Mouse (Mus musculus) granulocyte monocyte progenitor cell, adult 5-6 weeks (primary cell): Measurements from ENCODE around the gene Cuedc2. TPM values are rescaled to one million over a fixed set of nuclear protein-coding genes. Genes with fewer than 3 reads are reported as not detected.

Experiments used
- ATAC-seq: replicated peaks from 2 replicates; pipeline ENCODE4 v1.8.0; 2016; ENCODE audit warnings: mild to moderate bottlenecking, moderate TSS enrichment, inconsistent platforms; ENCODE audit not compliant: poor library complexity, severe bottlenecking
- total RNA-seq, 2 experiments: library from RNA; stranded (forward) in 1 of 2; stranded (reverse) in 1 of 2; fragments of 200-712, 200-1000 nt in 1 of 2; fragments of >200 nt in 1 of 2; fragmentation: Nextera tagmentation in 1 of 2; gene quantifications; 2 replicates each; pipeline ENCODE4 v1.2.3; 2014 to 2017

Cuedc2 gene
- total RNA-seq, 2 experiments from 2014 or later, result 108 to 158 TPM

DNA sequence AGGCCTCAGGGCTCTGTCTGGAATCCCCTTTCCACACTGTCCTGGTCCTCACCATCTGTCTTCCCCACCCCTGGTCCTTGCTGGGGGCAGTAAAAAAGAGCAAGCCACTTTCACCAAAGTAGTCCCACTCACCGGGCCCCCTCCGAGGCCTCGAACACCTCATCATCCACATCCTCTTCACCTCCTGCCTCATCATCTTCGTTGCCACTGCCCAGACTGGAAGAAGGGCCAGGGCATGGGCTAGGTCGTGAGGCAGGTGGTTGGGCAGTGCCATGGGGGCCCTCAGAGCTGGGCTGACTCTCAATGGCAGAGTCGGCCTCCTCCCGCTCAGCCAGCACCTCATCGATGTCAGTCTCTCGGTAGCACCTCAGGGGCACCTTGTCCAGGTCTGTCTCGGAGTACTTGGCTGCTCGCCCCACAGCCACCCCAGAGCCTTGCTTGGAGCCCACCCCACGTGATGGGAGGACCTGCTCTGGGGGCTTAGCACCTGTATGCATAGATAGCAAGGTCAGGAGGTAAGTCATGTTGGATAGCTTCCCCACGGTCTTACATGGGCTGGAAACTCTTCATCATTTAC, 15.4 kb downstream of the Cuedc2 start:
- ATAC-seq, result no peak

DNA sequence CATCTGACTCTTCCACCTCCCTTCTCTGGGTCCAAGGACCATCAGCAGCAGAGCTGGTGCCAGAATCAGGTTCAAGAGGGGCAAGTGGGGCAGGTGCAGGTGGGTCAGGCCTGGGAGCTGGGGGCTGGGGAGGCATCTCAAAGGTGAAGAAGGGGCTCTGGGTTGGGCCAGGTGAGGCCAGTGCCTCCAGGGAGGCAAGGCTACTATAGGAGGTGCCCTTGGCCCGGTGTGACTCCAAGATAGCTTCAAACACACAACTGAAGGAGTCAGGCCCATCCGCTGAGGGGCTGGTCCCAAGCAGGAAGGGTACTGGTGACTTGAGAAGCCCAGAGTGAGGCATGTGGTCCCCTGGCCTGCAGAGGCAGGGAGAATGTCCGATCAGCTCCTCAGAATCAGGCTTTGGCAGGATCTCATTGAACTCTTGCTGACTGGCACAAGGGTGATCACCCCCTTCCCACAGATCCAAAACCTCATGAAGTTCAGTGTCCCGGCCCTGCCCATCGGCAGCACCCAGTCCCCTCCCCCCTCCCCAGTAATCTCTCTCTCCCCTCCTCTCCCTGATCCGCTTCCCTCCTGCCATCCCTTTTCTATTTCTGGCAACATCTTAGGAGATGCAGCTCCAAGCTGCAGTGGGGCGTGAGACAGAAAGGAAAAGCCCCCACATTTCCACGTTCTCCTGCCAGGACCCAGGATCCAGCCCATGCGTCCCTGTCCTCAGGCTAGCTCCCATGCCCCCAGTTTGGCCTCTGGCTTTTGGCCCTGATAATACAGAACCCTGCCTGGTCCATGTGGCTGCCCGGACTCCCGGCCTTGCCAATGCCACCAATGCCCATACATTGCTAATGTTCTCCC, 16.1 kb downstream of the Cuedc2 start:
- no peak for ATAC-seq

DNA sequence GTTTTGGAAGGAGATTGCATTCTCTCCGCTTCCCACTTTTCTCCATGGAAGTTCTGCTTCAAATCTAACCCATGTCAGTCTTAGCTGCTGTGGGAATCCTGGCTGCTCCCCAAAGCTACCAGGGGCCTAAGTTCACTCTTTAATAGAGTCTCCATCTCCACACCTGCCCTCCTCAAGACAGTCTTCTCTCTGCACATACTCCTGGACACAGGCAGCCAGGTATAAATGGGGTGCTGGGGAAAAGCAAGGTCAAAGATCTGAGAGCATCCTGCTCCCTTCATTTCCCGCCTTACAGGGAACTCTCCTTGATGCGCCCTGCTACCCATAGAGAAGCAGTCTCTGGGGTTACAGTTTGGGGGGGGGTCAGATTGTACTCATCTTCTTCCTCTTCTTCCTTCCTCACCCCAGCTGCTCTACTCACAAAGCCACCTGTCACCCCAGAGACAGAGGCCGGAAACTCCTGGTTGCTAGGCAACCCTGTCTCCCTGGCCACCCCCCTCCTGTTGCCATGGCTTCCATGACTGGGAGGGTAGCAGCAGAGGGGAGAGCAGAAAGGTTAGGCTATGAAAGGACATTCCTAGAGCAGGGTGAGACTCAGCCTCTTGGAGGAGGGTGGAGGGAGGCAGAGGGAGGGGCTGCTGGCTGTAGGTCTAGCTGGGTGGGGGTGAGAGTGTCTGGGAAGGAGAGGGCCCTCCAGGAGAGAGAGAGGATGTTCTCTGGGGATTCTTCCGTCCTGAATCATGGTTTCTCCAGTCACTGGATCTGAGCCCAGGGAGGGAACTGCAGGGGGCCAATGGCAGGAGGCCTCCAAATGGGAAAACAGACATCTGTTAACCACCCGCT, 17.2 kb downstream of the Cuedc2 start:
- ATAC-seq, result no peak

DNA sequence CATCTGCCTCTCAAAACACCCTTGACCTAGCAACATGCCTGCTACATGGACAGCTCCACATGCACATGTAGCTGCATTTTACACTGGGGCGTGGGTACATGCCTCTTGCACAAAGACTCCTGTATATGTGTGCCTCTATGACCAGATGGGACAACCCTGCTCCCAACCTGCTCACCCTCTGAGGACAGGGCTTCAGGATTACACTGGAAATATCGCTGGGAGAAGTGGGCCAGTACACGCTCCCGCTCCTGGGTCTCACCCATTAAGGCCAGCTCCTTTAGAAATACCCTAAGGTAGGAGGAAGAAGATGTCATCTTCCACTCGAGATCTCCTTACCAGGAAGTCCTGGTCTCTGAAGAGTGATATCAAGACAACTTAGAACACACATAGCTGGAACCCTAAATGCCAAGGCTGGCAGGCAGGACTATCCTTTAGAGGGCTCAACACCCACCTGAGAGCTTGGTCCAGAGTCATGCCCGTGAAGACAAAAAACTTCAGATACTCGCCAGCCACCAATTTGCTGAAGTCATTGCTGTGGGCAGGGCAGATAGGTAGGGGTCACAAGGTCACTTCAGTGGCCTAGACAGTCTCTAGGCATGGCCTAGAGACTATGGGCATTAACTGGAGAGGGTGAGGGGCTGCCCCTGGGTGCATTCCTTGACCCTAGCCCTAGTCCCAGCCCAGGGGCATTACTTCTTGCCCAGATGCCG, 18.3 kb downstream of the Cuedc2 start:
- ATAC-seq, result no peak

DNA sequence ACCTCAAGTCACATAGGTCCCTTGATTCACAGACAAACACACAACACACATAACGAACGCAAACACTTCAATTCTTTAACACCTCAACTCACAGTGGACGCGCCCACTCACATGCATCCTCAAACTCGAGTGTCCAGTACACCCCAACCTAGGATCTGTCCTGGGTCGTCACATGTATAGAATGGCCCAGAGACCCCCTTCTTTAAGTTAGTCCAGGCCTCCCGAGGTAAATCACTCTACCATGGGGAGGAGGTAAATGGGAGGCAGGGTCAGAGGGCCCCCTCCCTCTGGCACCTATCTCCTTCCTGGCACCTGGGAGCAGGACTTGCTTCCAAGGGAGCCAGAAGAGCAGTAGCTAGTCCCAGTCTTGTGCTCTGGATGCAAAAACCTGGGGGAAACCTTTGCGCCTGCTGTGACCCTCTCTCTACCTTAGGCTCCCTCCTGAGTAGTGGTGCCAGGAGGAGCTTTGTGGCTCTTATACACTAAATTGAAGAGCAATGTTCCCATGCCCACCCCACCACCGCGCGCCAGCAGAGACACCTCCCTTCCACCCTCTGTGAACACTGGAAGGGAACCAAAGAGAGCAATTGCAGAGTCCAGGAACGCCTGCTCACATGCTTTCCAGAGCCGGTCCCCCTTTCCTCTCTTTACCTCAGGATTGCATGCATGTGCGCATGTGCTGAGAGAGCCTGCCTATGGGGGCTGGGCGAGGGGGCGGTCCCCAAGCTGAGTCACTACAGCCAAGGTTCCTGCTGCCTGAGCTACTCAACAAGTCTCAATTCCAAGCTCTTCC, 19.7 kb downstream of the Cuedc2 start:
- ATAC-seq, result 0 out of 2 replicates have a peak, but pooled peaks have one; percentile 32

DNA sequence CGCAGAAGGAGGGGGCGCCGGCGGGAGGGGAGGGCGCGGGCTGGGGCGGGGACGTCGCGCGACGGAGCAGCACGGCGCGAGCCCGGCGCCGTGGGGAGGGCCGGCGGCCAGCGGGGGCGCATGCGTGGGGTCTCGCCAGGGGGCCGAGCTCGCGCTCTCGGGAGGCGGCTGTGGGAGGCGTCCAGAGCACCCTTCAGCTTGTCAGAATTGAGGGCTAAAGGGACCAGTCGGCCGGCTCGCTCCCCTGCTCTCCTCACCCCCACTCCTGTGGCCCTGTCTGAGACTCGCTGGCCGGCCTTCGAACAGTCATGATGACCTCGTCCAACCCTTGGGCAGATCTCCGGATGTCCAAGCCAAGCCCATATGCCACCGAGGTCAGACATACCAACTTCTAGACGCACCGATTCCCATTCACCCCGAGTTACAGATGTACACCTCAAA, 20.5 kb downstream of the Cuedc2 start:
- no peak for ATAC-seq

DNA sequence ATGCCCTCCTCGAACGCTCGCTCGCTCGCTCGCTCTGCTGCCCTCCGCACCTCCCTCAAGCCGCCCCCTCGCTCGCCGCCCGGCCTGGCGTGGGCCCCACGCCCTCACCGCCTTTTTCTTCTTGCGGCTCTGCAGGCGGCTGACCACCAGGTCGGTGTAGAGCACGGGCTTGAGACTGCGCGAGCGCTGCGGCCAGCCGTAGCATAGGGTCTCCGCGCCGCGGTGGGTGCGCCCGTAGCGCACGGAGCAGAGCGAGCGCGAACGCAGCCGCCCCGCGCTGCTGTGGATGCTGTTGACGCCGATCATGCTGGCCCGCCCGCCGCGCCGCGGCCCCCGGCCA, 21.0 kb downstream of the Cuedc2 start:
- no peak for ATAC-seq

DNA sequence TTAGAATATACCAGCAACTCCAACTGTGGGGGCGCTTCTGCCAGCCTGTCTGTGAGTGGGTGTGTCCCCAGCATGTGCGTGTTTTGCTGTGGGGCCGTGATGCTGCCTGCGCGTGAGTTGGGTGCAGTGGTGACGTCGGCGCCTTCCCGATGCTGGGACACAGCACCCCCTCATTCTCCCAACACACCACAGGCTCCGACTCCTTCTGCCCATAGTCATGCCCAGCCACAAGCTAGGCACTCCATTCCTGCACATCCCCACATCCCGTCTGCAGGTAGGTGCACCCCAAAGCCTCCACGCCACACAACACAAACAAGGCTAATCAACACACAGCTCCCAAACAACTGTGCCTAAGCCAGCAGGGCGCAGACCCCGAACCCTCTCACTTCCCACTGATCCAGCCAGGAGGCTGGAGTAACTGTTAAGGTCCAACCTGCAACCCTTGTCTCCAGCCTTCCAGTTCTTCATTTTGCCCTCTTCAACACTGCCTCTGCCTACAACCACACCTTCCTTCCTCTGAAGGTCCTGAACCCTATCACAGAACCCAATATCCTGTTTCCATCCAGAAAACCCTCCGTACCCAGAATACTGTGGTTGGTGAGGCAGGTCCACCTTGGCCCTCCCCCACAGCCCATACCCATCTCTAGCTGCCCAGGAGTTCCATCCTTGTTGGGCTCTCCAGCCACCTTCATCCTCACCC, 21.5 kb downstream of the Cuedc2 start:
- no peak for ATAC-seq

DNA sequence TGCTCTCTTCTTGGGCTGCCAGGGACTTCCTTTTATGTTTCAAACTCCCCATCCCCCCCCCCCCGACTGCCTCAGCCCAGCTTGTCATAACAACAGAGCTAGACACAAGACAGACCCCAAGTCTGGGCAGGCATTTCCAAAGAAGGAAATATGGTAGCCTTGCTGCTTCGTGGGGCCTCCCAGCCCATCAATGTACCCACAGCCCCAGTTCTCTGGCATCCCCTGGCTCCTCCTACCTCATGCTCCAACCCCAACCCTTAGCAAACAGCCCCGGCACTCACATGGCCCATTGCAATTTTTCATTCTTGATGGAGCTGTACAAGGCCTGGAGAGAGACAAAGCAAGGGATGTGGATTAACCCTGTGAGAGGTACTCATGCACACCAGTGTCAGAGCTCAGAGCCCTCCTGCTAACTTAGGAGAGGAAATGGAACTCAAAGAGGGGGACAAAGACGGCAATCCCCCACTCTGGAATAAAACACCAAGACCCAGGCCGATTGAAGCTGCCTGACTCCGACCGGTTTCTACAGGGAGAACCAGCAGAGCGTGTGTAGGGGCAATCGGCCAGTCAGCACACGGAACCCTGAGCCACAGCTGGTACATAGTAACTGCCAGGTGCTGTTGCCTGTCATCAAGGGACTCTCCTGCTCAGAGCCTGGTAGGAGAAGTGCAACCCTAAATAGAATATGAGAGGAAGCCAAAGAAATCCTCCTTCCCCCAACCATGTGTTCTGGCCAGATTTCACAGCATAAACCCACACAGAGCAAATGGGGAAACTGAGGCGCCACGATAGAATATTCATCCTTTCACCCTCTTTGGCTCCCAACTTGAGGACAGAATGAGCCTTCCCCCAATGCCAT, 22.5 kb downstream of the Cuedc2 start:
- ATAC-seq, result no peak

DNA sequence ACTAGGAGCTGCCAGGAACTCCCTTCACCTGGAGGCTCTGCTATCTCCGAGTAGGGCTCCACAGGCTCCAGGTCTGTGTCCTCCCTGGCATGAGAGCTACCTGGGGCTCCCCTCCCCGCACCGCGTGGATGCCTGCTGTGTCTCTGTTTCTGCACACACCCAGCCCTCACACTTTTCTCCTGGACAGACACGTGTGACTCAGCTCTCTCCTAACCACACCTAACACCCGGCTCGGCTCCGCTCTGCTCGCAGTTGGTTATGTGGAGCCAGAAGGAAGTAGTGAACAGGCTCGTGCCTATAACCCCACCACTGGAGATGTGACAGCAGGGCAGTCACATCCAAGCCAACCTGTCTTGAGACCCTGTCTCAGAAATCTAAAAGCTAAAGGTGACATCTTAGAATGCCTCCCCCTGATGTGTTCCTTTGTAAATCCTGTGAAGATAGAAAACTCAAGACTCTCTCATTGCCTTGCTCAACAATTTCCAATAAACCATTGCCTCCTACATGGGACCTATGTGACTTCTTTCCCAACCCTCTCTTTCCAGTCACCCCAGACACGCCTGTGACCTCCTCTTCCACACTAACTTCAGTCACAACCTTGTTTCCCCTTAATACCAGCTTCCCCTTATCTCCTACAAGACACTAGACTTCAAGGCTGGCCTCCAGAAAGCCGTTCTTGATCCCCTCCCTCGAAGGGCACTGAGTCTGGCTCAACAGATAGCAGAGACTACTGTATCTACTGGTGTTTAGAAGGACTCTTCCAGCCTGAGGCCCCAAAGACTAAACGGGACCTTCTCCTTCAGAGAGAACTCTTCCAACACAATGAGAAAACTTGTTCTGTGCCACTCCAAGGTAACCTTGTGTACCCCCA, 23.4 kb downstream of the Cuedc2 start:
- ATAC-seq, result peak; percentile 21; the same call in 1 of the 2 replicates

DNA sequence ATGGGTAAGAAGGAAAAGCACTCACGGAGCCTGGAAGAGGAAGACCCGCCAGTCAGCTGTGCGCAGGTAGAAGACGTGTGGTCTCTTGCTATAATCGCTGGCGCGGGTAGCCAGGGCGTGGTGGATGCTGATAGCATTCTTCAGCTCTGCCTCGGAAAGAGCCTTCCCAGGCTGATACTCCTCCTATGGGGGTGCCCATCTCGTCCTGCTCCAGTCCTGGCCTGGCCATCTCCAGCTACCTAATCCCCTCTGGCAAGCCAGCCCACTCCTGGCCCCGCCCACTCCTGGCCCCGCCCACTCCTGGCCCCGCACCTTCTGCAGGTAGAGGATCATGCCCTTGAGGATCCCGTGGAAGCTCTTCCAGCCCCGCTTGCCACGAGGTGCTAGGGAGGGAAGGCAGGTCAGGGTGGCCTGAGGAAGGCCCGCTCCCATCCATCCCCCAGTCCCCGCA, 24.3 kb downstream of the Cuedc2 start:
- no peak for ATAC-seq

DNA sequence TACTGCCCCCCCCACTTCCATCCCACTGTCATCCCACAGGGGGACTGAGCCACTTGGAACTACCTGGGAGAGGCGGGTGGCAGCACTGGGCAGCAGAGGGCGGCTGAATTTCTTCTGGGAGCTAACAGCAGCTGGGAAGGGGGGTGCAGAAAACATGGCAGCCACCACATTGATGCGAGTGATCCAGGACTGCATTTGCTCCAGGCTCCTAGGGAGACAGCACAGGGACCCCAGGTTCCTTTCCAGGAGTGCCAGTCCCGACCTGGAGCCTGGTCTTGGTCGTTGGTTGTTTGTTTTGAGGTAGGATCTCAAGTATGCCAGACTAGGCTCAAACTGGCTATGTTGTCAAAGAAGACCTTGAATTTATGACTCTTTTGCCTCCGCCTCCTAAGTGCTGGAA, 24.9 kb downstream of the Cuedc2 start:
- ATAC-seq, result no peak

DNA sequence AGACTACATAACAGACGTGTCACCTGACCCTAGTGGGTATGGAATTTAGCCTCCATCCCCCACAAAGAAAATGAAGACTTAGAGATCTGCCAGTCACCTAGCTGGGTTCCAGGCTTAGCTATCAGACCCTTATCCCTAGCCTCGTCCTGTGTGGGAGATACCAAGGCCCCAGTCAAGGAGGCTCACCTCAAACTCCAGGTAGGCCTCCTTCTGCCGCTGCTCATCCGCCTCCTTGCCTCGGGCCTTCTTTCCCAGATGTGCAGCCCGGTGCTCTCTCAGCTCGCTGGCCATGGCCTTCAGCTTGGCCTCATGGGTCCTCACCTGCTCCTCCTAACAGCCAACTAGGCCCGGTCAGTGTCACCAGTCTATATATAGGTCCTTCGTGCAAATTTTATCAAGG, 25.4 kb downstream of the Cuedc2 start:
- ATAC-seq, result no peak

DNA sequence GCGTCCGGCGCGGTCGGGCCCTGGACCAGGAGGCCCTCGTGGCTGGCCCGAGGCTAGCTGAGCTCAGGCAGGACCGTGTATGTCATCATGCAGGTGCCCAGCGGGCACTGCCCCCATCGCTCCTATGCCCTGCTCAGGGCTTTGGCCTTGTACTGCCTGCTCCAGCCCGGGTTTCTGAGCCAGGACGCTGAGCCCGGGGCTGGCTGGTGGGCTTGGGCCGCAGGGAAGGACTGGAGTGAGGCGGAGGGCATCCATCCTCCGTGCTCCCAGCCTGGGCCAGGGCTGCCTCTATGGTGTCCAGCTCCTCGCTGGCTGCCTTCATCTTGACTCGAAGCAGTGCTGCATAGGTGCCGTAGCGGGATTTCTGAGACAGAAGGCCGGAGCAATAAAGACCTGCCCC, 25.9 kb downstream of the Cuedc2 start:
- no peak for ATAC-seq

DNA sequence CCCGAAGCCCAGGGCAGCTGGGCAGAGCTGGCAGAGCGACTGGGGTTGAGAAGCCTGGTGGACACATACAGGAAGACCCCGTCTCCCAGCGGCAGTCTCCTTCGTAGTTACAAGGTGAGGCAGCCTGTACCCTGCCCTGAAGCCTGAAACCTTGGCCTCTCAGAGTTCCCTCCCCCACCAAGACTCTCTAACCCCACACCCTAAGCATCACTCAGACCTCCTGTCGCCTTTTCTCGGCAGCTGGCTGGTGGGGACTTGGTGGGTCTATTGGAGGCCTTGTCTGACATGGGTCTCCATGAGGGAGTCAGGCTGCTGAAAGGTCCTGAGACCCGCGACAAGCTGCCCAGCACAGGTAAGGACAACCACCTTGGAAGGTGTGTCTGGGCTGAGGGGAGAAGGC, 27.2 kb downstream of the Cuedc2 start:
- ATAC-seq, result no peak

DNA sequence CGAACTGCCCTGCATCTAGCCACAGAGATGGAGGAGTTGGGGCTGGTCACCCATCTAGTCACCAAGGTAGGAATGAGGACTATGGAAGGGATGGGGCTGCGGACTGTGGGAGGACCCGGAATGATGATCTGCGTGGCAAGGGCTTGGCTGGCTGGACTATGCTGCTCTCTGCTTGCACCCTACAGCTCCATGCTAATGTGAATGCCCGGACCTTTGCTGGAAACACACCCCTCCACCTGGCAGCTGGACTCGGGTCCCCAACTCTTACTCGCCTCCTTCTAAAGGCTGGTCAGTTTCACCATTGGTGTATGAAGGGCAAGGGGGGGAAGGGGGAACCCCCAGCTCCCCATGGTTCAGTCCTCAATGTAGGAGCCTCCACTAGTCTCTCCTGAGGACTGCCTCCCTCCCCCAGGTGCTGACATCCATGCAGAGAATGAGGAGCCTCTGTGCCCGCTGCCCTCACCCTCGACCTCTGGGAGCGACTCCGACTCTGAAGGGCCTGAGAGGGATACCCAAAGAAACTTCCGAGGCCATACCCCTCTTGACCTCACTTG, 28.1 kb downstream of the Cuedc2 start:
- no peak for ATAC-seq
